In genomic region chr12:73699471-73700186, GRCm38 (mm10) we compare ENCODE assay signal across 12 mouse cellular contexts.
A peak's percentile ranks its signal among the peaks of the same experiment; 100 is the strongest.
DNase-seq lines count a peak whose midpoint lies in the region; ATAC-seq and TF ChIP-seq lines count a peak whose summit lies in the region.
"Had no signal": no experiment of that assay in that cellular context is flagged by ENCODE, and none has a peak within 500 bp of the region (broad histone marks: within the 10 kb centered on the region; RNA-seq: fewer than 3 reads in every experiment).

No protein-coding gene starts in this region.

- no peak for TF ChIP-seq POLR2A in lung, adult 2 months (IDR thresholded peaks at IDR 0.05; ENCODE audit: borderline replicate concordance, extremely low read depth, low read depth, low read length)

- peaks cover 21% of the 10 kb centered on the region for H3K4me1 ChIP-seq in hindbrain, embryonic 13.5 days (replicated peaks)
- H3K4me1 ChIP-seq in hindbrain, embryonic 10.5 days (replicated peaks), result no peaks in the 10 kb centered on the region
- H3K4me1 ChIP-seq in hindbrain, embryonic 14.5 days (replicated peaks; ENCODE audit: control insufficient read depth, insufficient read depth, low read length), result peaks cover 16% of the 10 kb centered on the region
- peaks cover 3% of the 10 kb centered on the region; the same call in 1 of the 2 replicates for H3K4me1 ChIP-seq in lung, adult 2 months (ENCODE audit: control insufficient read depth, insufficient read depth, low read length)

- H3K27ac ChIP-seq in hindbrain, embryonic 13.5 days, result peak overlapping the region; percentile 68
- H3K27ac ChIP-seq in hindbrain, embryonic 10.5 days, result no peak overlapping the region
- H3K27ac ChIP-seq in hindbrain, embryonic 14.5 days, result peak overlapping the region; percentile 70
- H3K27ac ChIP-seq: lung, embryonic 15.5 days had no signal

- no peak overlapping the region for H3K4me2 ChIP-seq in hindbrain, embryonic 13.5 days
- H3K4me2 ChIP-seq in hindbrain, embryonic 14.5 days (replicated peaks), result peak overlapping the region; percentile 28
- H3K4me2 ChIP-seq: lung, embryonic 15.5 days had no signal

- TF ChIP-seq CTCF in lung, adult 2 months (IDR thresholded peaks at IDR 0.05; ENCODE audit: insufficient read depth, low read length), result no peak

- peak; percentile 55; the same call in 1 of the 2 replicates for ATAC-seq in hindbrain, embryonic 13.5 days (ENCODE audit: low FRiP score)
- ATAC-seq in hindbrain, embryonic 14.5 days (ENCODE audit: low FRiP score), result no peak
- no peak for ATAC-seq in monocyte, adult 5-6 weeks (replicated peaks; ENCODE audit: insufficient number of reproducible peaks, low FRiP score, low TSS enrichment, poor library complexity, severe bottlenecking)

- peak overlapping the region; percentile 1; the same call in 1 of the 2 replicates for H3K9ac ChIP-seq in hindbrain, embryonic 13.5 days
- H3K9ac ChIP-seq in hindbrain, embryonic 14.5 days, result peak overlapping the region; percentile 12; the same call in 1 of the 2 replicates
- H3K9ac ChIP-seq: lung, embryonic 15.5 days had no signal

- DNase-seq in hindbrain, embryonic 10.5 days (ENCODE audit: low spot score), result no peak
- peak; percentile 31 for DNase-seq in MN1 (ENCODE audit: low spot score)
- DNase-seq in hindbrain, embryonic 14.5 days (ENCODE audit: low spot score), result peak; percentile 54
- peak; percentile 49 to 58 for DNase-seq in natural killer cell, adult 2 months (ENCODE audit: low spot score in 2 of 2)
- no peak for DNase-seq in urinary bladder, postnatal 14 days (ENCODE audit: low spot score)
- no peak for DNase-seq in lung, adult 2 months
- DNase-seq: adrenal gland, adult 2 months; cerebellum, adult 9-10 months; heart, postnatal 14 days had no signal

- no peak overlapping the region for H3K4me3 ChIP-seq in hindbrain, embryonic 13.5 days
- H3K4me3 ChIP-seq in hindbrain, embryonic 10.5 days, result no peak overlapping the region
- no peak overlapping the region for H3K4me3 ChIP-seq in hindbrain, embryonic 14.5 days (replicated peaks; ENCODE audit: low read length)
- H3K4me3 ChIP-seq in lung, adult 2 months (replicated peaks; ENCODE audit: extremely low read depth, low read depth, low read length), result no peak overlapping the region
- H3K4me3 ChIP-seq: lung, embryonic 15.5 days had no signal

- H3K36me3 ChIP-seq in hindbrain, embryonic 13.5 days, result no peaks in the 10 kb centered on the region
- H3K36me3 ChIP-seq in hindbrain, embryonic 10.5 days, result no peaks in the 10 kb centered on the region
- H3K36me3 ChIP-seq in hindbrain, embryonic 14.5 days (replicated peaks; ENCODE audit: control insufficient read depth, insufficient read depth), result no peaks in the 10 kb centered on the region
- H3K36me3 ChIP-seq: lung, embryonic 15.5 days had no signal

- no peaks in the 10 kb centered on the region for H3K9me3 ChIP-seq in hindbrain, embryonic 13.5 days
- H3K9me3 ChIP-seq in hindbrain, embryonic 10.5 days, result no peaks in the 10 kb centered on the region
- no peaks in the 10 kb centered on the region for H3K9me3 ChIP-seq in hindbrain, embryonic 14.5 days (ENCODE audit: control insufficient read depth, low read length)
- H3K9me3 ChIP-seq: lung, embryonic 15.5 days had no signal

- H3K27me3 ChIP-seq in hindbrain, embryonic 13.5 days, result peaks cover 6% of the 10 kb centered on the region; the same call in 1 of the 2 replicates
- no peaks in the 10 kb centered on the region for H3K27me3 ChIP-seq in hindbrain, embryonic 10.5 days (ENCODE audit: insufficient read depth, poor library complexity, severe bottlenecking)
- H3K27me3 ChIP-seq in hindbrain, embryonic 14.5 days (ENCODE audit: control insufficient read depth, insufficient read depth, low read length), result no peaks in the 10 kb centered on the region
- H3K27me3 ChIP-seq: lung, embryonic 15.5 days had no signal

- WGBS in hindbrain, embryonic 13.5 days, result 61% methylated on average over 17 of the region's 17 CpGs
- 88% methylated on average over 17 of the region's 17 CpGs for WGBS in hindbrain, embryonic 10.5 days
- WGBS in hindbrain, embryonic 14.5 days, result 51% methylated on average over 17 of the region's 17 CpGs
- WGBS in lung, adult 2 months, result 70% methylated on average over 17 of the region's 17 CpGs

Comparison
In these comparisons a context has a peak if more than half of its experiments do, and no peak if none do; other contexts are left out.
1. DNase-seq: peak in MN1 (single experiment), hindbrain, embryonic 14.5 days (single experiment) and natural killer cell, adult 2 months (2 of 2); none in hindbrain, embryonic 10.5 days (single experiment), urinary bladder, postnatal 14 days (single experiment) and lung, adult 2 months (single experiment).